Mouse (Mus musculus): Measurements from ENCODE around the gene C8g.

DNA sequence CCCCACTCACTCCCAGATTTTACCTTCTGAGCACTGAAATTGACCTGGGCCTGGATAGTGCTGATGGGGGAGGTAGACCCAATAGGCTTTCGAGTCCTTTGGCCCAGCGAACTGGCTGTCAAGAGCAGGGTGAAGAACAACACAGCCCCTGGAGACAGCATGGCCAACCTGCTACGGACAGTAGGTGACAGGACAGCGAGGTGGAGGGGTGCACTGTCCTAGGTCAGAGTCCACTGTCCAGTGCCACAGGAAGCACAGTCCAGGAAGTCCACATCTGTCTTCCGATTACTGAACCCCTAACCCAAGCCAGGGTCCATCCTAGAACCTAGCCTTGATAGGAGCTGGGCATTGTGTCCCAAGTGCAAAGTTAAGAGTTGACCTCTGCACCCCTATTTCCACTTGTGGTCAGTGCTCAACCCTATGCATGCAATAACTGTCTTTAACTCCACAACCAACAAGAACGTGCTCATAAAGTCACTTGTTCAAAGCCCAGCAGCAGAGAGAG, 1.4 kb downstream of the C8g start:
- TF ChIP-seq CTCF (IDR thresholded peaks at IDR 0.05; ENCODE audit: borderline replicate concordance, insufficient read depth, low read depth, low read length) (no peak), POLR2A (IDR thresholded peaks at IDR 0.05; ENCODE audit: borderline replicate concordance, insufficient read depth, low read length) (no peak)
